8 mouse cellular contexts compared by ENCODE assay signal in the genomic region with DNA sequence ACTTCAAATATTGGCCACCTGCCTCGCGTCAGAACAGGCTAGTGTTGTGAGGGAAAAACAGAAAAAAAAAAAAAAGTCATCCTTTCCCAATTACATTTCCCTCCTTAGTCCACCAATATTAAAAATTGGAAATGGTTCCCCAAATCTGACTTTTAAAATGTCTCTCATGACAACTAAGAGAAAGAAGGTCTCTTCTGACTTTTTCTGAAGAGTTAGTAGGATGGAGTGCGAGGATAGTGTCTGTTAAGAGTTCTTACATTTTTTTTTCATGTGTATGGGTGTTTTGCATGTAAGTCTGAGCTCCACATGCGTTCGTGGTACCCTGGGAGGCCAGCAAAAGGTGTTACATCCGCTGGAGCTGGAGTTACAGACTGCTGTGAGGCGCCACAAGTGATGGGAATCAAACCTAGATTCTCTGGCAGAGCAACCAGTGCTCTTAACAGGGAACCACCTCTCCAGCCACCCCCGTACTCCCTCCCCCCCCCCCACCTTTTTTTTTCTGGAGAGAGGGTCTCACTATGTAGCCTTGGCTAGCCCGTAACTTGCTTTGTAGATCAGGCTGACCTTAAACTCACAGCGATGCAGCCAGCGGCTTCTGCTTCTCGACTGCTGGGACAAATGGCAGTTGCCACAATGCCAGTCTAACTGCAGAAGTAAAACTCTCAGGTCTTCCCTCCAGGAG. TPM values are rescaled to one million over a fixed set of nuclear protein-coding genes. Genes with fewer than 3 reads are reported as not detected.
A peak's percentile ranks its signal among the peaks of the same experiment; 100 is the strongest.
DNase-seq lines count a peak whose midpoint lies in the region; ATAC-seq and TF ChIP-seq lines count a peak whose summit lies in the region.

No protein-coding gene starts in this region.

- CTCF ChIA-PET in Patski (lab: Charles Lee), result no interaction called here

- ATAC-seq in kidney, embryonic 14.5 days (ENCODE audit: low FRiP score, low TSS enrichment), result peak; percentile 4; the same call in 1 of the 2 replicates
- ATAC-seq in Patski, result peak; percentile 52
- peak; percentile 3; the same call in 1 of the 2 replicates for ATAC-seq in forebrain, embryonic 13.5 days
- ATAC-seq in midbrain, postnatal 0 days (ENCODE audit: low FRiP score), result no peak

- H3K9me3 ChIP-seq in kidney, embryonic 14.5 days (ENCODE audit: control insufficient read depth, low read length), result no peaks in the 10 kb centered on the region
- no peaks in the 10 kb centered on the region for H3K9me3 ChIP-seq in forebrain, embryonic 13.5 days (replicated peaks)
- no peaks in the 10 kb centered on the region for H3K9me3 ChIP-seq in midbrain, postnatal 0 days (ENCODE audit: low read length)

- TF ChIP-seq CTCF in Patski (IDR thresholded peaks at IDR 0.05), result no peak
- no peak for TF ChIP-seq CTCF in midbrain, postnatal 0 days (IDR thresholded peaks at IDR 0.05)

- WGBS in kidney, embryonic 14.5 days, result under 1% methylated on average over 12 of the region's 12 CpGs
- 1% methylated on average over 11 of the region's 12 CpGs for whole genome bisulfite sequencing in forebrain, embryonic 13.5 days
- under 1% methylated on average over 12 of the region's 12 CpGs for WGBS in midbrain, postnatal 0 days

- no peak for DNase-seq in kidney, postnatal 14 days
- no peak for DNase-seq in Patski (ENCODE audit: low read depth, low spot score)
- DNase-seq in kidney, postnatal 25 days, result peak; percentile 59 to 74
- no peak for DNase-seq in midbrain, postnatal 0 days (ENCODE audit: low spot score)
- DNase-seq in right cerebral cortex, adult 2 months (ENCODE audit: low spot score in 2 of 2), result no peak
- DNase-seq in cerebellum, adult 11 months, result no peak

- H3K4me3 ChIP-seq in kidney, embryonic 14.5 days (ENCODE audit: low read length), result peak overlapping the region; percentile 62
- H3K4me3 ChIP-seq in forebrain, embryonic 13.5 days, result peak overlapping the region; percentile 92
- peak overlapping the region; percentile 91 for H3K4me3 ChIP-seq in midbrain, postnatal 0 days (ENCODE audit: low read depth, low read length)

- in situ Hi-C loops in Patski (cut with MboI; ENCODE audit: low pct_unique_long_range_greater_than_20kb), result loop anchor here (5.0 kb wide), 2 partner anchors 79 to 164 kb away; no protein-coding TSS in a partner anchor

- H3K27me3 ChIP-seq in kidney, embryonic 14.5 days (ENCODE audit: control insufficient read depth, insufficient read depth, low read length), result no peaks in the 10 kb centered on the region
- H3K27me3 ChIP-seq in Patski, result no peaks in the 10 kb centered on the region
- no peaks in the 10 kb centered on the region for H3K27me3 ChIP-seq in forebrain, embryonic 13.5 days
- H3K27me3 ChIP-seq in midbrain, postnatal 0 days (ENCODE audit: insufficient read depth, low read length), result no peaks in the 10 kb centered on the region

- peaks cover 14% of the 10 kb centered on the region for H3K36me3 ChIP-seq in kidney, embryonic 14.5 days (ENCODE audit: control insufficient read depth, insufficient read depth, low read length)
- peaks cover 20% of the 10 kb centered on the region for H3K36me3 ChIP-seq in forebrain, embryonic 13.5 days (ENCODE audit: poor library complexity, severe bottlenecking)
- H3K36me3 ChIP-seq in midbrain, postnatal 0 days (ENCODE audit: insufficient read depth, low read length), result peaks cover 4% of the 10 kb centered on the region; the same call in 1 of the 2 replicates

- H3K9ac ChIP-seq in kidney, embryonic 14.5 days (ENCODE audit: low read depth, low read length), result peak overlapping the region; percentile 89
- peak overlapping the region; percentile 90 for H3K9ac ChIP-seq in forebrain, embryonic 13.5 days
- H3K9ac ChIP-seq in midbrain, postnatal 0 days (replicated peaks; ENCODE audit: low read length, poor library complexity, severe bottlenecking), result peak overlapping the region; percentile 83

- peak overlapping the region; percentile 94 for H3K4me2 ChIP-seq in kidney, embryonic 14.5 days (replicated peaks; ENCODE audit: low read depth, low read length)
- H3K4me2 ChIP-seq in forebrain, embryonic 13.5 days, result peak overlapping the region; percentile 95
- H3K4me2 ChIP-seq in midbrain, postnatal 0 days (ENCODE audit: low read depth, low read length, poor library complexity, severe bottlenecking), result peak overlapping the region; percentile 87

- peak overlapping the region; percentile 81 for H3K27ac ChIP-seq in kidney, embryonic 14.5 days (ENCODE audit: low read depth, low read length)
- H3K27ac ChIP-seq in forebrain, embryonic 13.5 days, result peak overlapping the region; percentile 89
- peak overlapping the region; percentile 85 for H3K27ac ChIP-seq in midbrain, postnatal 0 days (ENCODE audit: low read depth, low read length)

- H3K4me1 ChIP-seq in kidney, embryonic 14.5 days (ENCODE audit: control insufficient read depth, insufficient read depth, low read length), result peaks cover 13% of the 10 kb centered on the region
- peaks cover 49% of the 10 kb centered on the region for H3K4me1 ChIP-seq in forebrain, embryonic 13.5 days
- H3K4me1 ChIP-seq in midbrain, postnatal 0 days (ENCODE audit: insufficient read depth, low read length), result peaks cover 8% of the 10 kb centered on the region

- POLR2A ChIA-PET in Patski (lab: Charles Lee), result interaction anchor here (0.6 to 1.0 kb wide), 4 partner anchors 64 to 245 kb away, joined by 3 to 11 read pairs (median 6); no protein-coding TSS in a partner anchor

RNA-seq across cellular contexts. Expression of a gene that starts 0.8 kb away (rescaled TPM):
- polyA plus RNA-seq in kidney, embryonic 14.5 days (2014; fragmentation: Nextera tagmentation; extraction: Ambion mirVana), result 8.0 and 14.2 TPM in 2 replicates
- 15.3 TPM for polyA plus RNA-seq in Patski (2021)
- polyA plus RNA-seq in forebrain, embryonic 13.5 days (2015; fragmentation: Nextera tagmentation; extraction: Ambion mirVana), result 45.2 and 49.8 TPM in 2 replicates
- 109 and 112 TPM in 2 replicates for total RNA-seq in midbrain, postnatal 0 days (2014; rRNA removed)
- polyA plus RNA-seq in midbrain, postnatal 0 days (2015; fragmentation: Nextera tagmentation; extraction: Ambion mirVana), result 44.1 and 45.9 TPM in 2 replicates

RNA-seq across cellular contexts. Expression of a gene that starts 1.3 kb away (rescaled TPM):
- 76.6 and 77.5 TPM in 2 replicates for polyA plus RNA-seq in kidney, embryonic 14.5 days (2014; fragmentation: Nextera tagmentation; extraction: Ambion mirVana)
- polyA plus RNA-seq in Patski (2021), result 48.0 TPM
- 83.4 and 87.1 TPM in 2 replicates for polyA plus RNA-seq in forebrain, embryonic 13.5 days (2015; fragmentation: Nextera tagmentation; extraction: Ambion mirVana)
- total RNA-seq in midbrain, postnatal 0 days (2014; rRNA removed), result 18.1 and 21.0 TPM in 2 replicates
- polyA plus RNA-seq in midbrain, postnatal 0 days (2015; fragmentation: Nextera tagmentation; extraction: Ambion mirVana), result 49.7 and 59.9 TPM in 2 replicates

RNA-seq across cellular contexts. Expression of a gene that starts 52.1 kb away (rescaled TPM):
- 6.2 and 7.4 TPM in 2 replicates for polyA plus RNA-seq in kidney, embryonic 14.5 days (2014; fragmentation: Nextera tagmentation; extraction: Ambion mirVana)
- 17.4 TPM for polyA plus RNA-seq in Patski (2021)
- 4.7 and 5.5 TPM in 2 replicates for polyA plus RNA-seq in forebrain, embryonic 13.5 days (2015; fragmentation: Nextera tagmentation; extraction: Ambion mirVana)
- 18.0 and 19.9 TPM in 2 replicates for total RNA-seq in midbrain, postnatal 0 days (2014; rRNA removed)
- 3.9 and 4.5 TPM in 2 replicates for polyA plus RNA-seq in midbrain, postnatal 0 days (2015; fragmentation: Nextera tagmentation; extraction: Ambion mirVana)

Comparison
In these comparisons a context has a peak if more than half of its experiments do, and no peak if none do; other contexts are left out.
1. DNase-seq: peak in kidney, postnatal 25 days (2 of 2); none in kidney, postnatal 14 days (single experiment), Patski (single experiment), midbrain, postnatal 0 days (single experiment), right cerebral cortex, adult 2 months (0 of 2) and cerebellum, adult 11 months (single experiment).
2. Peak in every context shown above with its lines, with median percentiles within 50 percentile points of each other: H3K27ac ChIP-seq, H3K4me2 ChIP-seq, H3K4me3 ChIP-seq and H3K9ac ChIP-seq.